Mouse (Mus musculus): Measurements from ENCODE around the gene Pde8b.

- TF ChIP-seq CTCF (IDR thresholded peaks at IDR 0.05; ENCODE audit: low read depth) = no peak
- no peak for TF ChIP-seq EP300 (optimal IDR thresholded peaks at IDR 0.05)
These were observed 118.3 kb downstream of the Pde8b start for GRCm38 (mm10) chr13:95131848-95132247.

Data from stomach, postnatal 0 days (tissue).